Mouse (Mus musculus) forebrain, embryonic 13.5 days (tissue): Measurements from ENCODE around the gene Ly75. TPM values are rescaled to one million over a fixed set of nuclear protein-coding genes. Genes with fewer than 3 reads are reported as not detected.

Experiments used
- ATAC-seq: fragments of 200-750 bp; cut with Nextera tagmentation; 2 replicates; pipeline ENCODE4 v1.8.0; 2017
- H3K27ac ChIP-seq: fragments of 300-500 bp; sonication (generic); 2 replicates; pipeline ENCODE4 v1.5.1; 2015; ENCODE audit warnings: inconsistent platforms, mild to moderate bottlenecking, moderate library complexity
- H3K27me3 ChIP-seq: fragments of 300-500 bp; sonication (generic); 2 replicates; pipeline ENCODE4 v1.6.1; 2015; ENCODE audit warnings: mild to moderate bottlenecking, inconsistent platforms
- H3K36me3 ChIP-seq: fragments of 300-500 bp; sonication (generic); 2 replicates; pipeline ENCODE4 v1.6.1; 2015; ENCODE audit warnings: mild to moderate bottlenecking, inconsistent platforms; ENCODE audit not compliant: poor library complexity, severe bottlenecking
- H3K4me1 ChIP-seq: fragments of 300-500 bp; sonication (generic); 2 replicates; pipeline ENCODE4 v1.6.1; 2015; ENCODE audit warnings: inconsistent platforms
- H3K4me2 ChIP-seq: fragments of 300-500 bp; sonication (generic); 2 replicates; pipeline ENCODE4 v1.6.1; 2015; ENCODE audit warnings: inconsistent platforms, mild to moderate bottlenecking, moderate library complexity
- H3K4me3 ChIP-seq: fragments of 300-500 bp; sonication (generic); 2 replicates; pipeline ENCODE4 v1.5.1; 2015; ENCODE audit warnings: mild to moderate bottlenecking, inconsistent platforms
- H3K9ac ChIP-seq: fragments of 300-500 bp; sonication (generic); 2 replicates; pipeline ENCODE4 v1.6.1; 2015; ENCODE audit warnings: mild to moderate bottlenecking, inconsistent platforms
- H3K9me3 ChIP-seq: fragments of 300-500 bp; sonication (generic); replicated peaks from 2 replicates; pipeline ENCODE4 v1.6.1; 2016; ENCODE audit warnings: inconsistent platforms
- WGBS: fragments of 180-500 bp; shearing (Covaris S2); methylation state at CpG from one replicate; pipeline ENCODE4 v1.1.7; 2015; 5-methylcytosine and 5-hydroxymethylcytosine counted together
- polyA plus RNA-seq: library from polyadenylated mRNA; unstranded; fragments of >200 nt; fragmentation: Nextera tagmentation; extraction: Ambion mirVana; gene quantifications from 2 replicates; pipeline ENCODE4 v1.2.1, GENCODE M21; 2015

Gene Ly75
- polyA plus RNA-seq, 1 experiment from 2014 or later, result 0.41 TPM

GRCm38 (mm10) chr2:60367871-60368270 lies 15.2 kb downstream of the Ly75 start:
- Histone ChIP-seq H3K4me3 (no peak overlapping the region), H3K27ac (no peak overlapping the region), H3K27me3 (no peaks in the 10 kb centered on the region), H3K36me3 (no peaks in the 10 kb centered on the region), H3K4me1 (no peaks in the 10 kb centered on the region), H3K9ac (no peak overlapping the region), H3K9me3 (no peaks in the 10 kb centered on the region), H3K4me2 (no peak overlapping the region)
- ATAC-seq, result no peak
- 88% methylated on average over 7 of the region's 7 CpGs for WGBS

GRCm38 (mm10) chr2:60367204-60367603 lies 15.9 kb downstream of the Ly75 start:
- WGBS, result 93% methylated on average over 2 of the region's 2 CpGs
- Histone ChIP-seq H3K4me2 (no peak overlapping the region), H3K4me3 (no peak overlapping the region), H3K27me3 (no peaks in the 10 kb centered on the region), H3K36me3 (no peaks in the 10 kb centered on the region), H3K4me1 (no peaks in the 10 kb centered on the region), H3K27ac (no peak overlapping the region), H3K9me3 (no peaks in the 10 kb centered on the region), H3K9ac (no peak overlapping the region)
- no peak for ATAC-seq

GRCm38 (mm10) chr2:60365820-60366610 lies 17.1 kb downstream of the Ly75 start:
- Histone ChIP-seq H3K4me1 (no peaks in the 10 kb centered on the region), H3K4me2 (no peak overlapping the region), H3K36me3 (no peaks in the 10 kb centered on the region), H3K9ac (no peak overlapping the region), H3K27ac (no peak overlapping the region), H3K9me3 (no peaks in the 10 kb centered on the region), H3K27me3 (no peaks in the 10 kb centered on the region), H3K4me3 (no peak overlapping the region)
- 82% methylated on average over 5 of the region's 5 CpGs for WGBS
- peak; percentile 16; the same call in 1 of the 2 replicates for ATAC-seq

- no peaks in the 10 kb centered on the region for H3K36me3 ChIP-seq
- no peaks in the 10 kb centered on the region for H3K4me1 ChIP-seq
- peak; percentile 71; the same call in 1 of the 2 replicates for ATAC-seq
- WGBS, result 80% methylated on average over 7 of the region's 7 CpGs
- no peak overlapping the region for H3K9ac ChIP-seq
- no peaks in the 10 kb centered on the region for H3K9me3 ChIP-seq
- H3K27me3 ChIP-seq, result no peaks in the 10 kb centered on the region
- no peak overlapping the region for H3K27ac ChIP-seq
- no peak overlapping the region for H3K4me3 ChIP-seq
- no peak overlapping the region for H3K4me2 ChIP-seq
These were observed 17.8 kb downstream of the Ly75 start for GRCm38 (mm10) chr2:60365138-60365775.

GRCm38 (mm10) chr2:60362146-60362545 lies 21.0 kb downstream of the Ly75 start:
- Histone ChIP-seq H3K4me3 (no peak overlapping the region), H3K27ac (no peak overlapping the region), H3K36me3 (no peaks in the 10 kb centered on the region), H3K9ac (no peak overlapping the region), H3K4me1 (no peaks in the 10 kb centered on the region), H3K4me2 (no peak overlapping the region), H3K27me3 (no peaks in the 10 kb centered on the region), H3K9me3 (no peaks in the 10 kb centered on the region)
- 92% methylated on average over 6 of the region's 6 CpGs for WGBS
- no peak for ATAC-seq

GRCm38 (mm10) chr2:60359796-60360195 lies 23.3 kb downstream of the Ly75 start:
- Histone ChIP-seq H3K4me1 (peaks cover 5% of the 10 kb centered on the region; the same call in 1 of the 2 replicates), H3K4me2 (no peak overlapping the region), H3K36me3 (no peaks in the 10 kb centered on the region), H3K27me3 (no peaks in the 10 kb centered on the region), H3K27ac (no peak overlapping the region), H3K9ac (no peak overlapping the region), H3K9me3 (no peaks in the 10 kb centered on the region), H3K4me3 (no peak overlapping the region)
- 94% methylated on average over 3 of the region's 3 CpGs for WGBS
- no peak for ATAC-seq

- no peaks in the 10 kb centered on the region for H3K9me3 ChIP-seq
- no peak overlapping the region for H3K27ac ChIP-seq
- WGBS, result 24% methylated on average over 3 of the region's 3 CpGs
- no peaks in the 10 kb centered on the region for H3K36me3 ChIP-seq
- H3K27me3 ChIP-seq, result no peaks in the 10 kb centered on the region
- 0 out of 2 replicates have a peak, but pooled peaks have one; percentile 3 for ATAC-seq
- H3K4me2 ChIP-seq, result peak overlapping the region; percentile 40
- no peak overlapping the region for H3K4me3 ChIP-seq
- no peak overlapping the region for H3K9ac ChIP-seq
- peaks cover 8% of the 10 kb centered on the region; the same call in 1 of the 2 replicates for H3K4me1 ChIP-seq
These were observed 27.8 kb downstream of the Ly75 start for GRCm38 (mm10) chr2:60355388-60355683.

- ATAC-seq, result no peak
- Histone ChIP-seq H3K9me3 (no peaks in the 10 kb centered on the region), H3K4me1 (peaks cover 8% of the 10 kb centered on the region; the same call in 1 of the 2 replicates), H3K27ac (no peak overlapping the region), H3K36me3 (no peaks in the 10 kb centered on the region), H3K4me3 (no peak overlapping the region), H3K4me2 (peak overlapping the region; percentile 40), H3K9ac (no peak overlapping the region), H3K27me3 (no peaks in the 10 kb centered on the region)
- 61% methylated on average over 18 of the region's 18 CpGs for WGBS
These were observed 28.3 kb downstream of the Ly75 start for GRCm38 (mm10) chr2:60354541-60355387.

- H3K9ac ChIP-seq, result no peak overlapping the region
- no peaks in the 10 kb centered on the region for H3K9me3 ChIP-seq
- 93% methylated on average over 5 of the region's 5 CpGs for WGBS
- H3K27ac ChIP-seq, result no peak overlapping the region
- H3K4me3 ChIP-seq, result no peak overlapping the region
- no peak for ATAC-seq
- no peak overlapping the region for H3K4me2 ChIP-seq
- peaks cover 8% of the 10 kb centered on the region; the same call in 1 of the 2 replicates for H3K4me1 ChIP-seq
- H3K27me3 ChIP-seq, result peaks cover 16% of the 10 kb centered on the region
- H3K36me3 ChIP-seq, result no peaks in the 10 kb centered on the region
These were observed 30.8 kb downstream of the Ly75 start for GRCm38 (mm10) chr2:60352296-60352695.

GRCm38 (mm10) chr2:60351781-60352180 lies 31.3 kb downstream of the Ly75 start:
- Histone ChIP-seq H3K4me3 (no peak overlapping the region), H3K27me3 (peaks cover 16% of the 10 kb centered on the region), H3K9me3 (no peaks in the 10 kb centered on the region), H3K4me2 (no peak overlapping the region), H3K27ac (no peak overlapping the region), H3K9ac (no peak overlapping the region), H3K36me3 (no peaks in the 10 kb centered on the region), H3K4me1 (peaks cover 8% of the 10 kb centered on the region; the same call in 1 of the 2 replicates)
- ATAC-seq, result no peak
- WGBS, result 85% methylated on average over 8 of the region's 8 CpGs

- H3K4me3 ChIP-seq, result no peak overlapping the region
- no peak overlapping the region for H3K27ac ChIP-seq
- H3K4me2 ChIP-seq, result no peak overlapping the region
- no peaks in the 10 kb centered on the region for H3K9me3 ChIP-seq
- no peaks in the 10 kb centered on the region for H3K36me3 ChIP-seq
- ATAC-seq, result no peak
- H3K27me3 ChIP-seq, result peaks cover 20% of the 10 kb centered on the region
- 87% methylated on average over 7 of the region's 7 CpGs for WGBS
- H3K9ac ChIP-seq, result no peak overlapping the region
- 0 out of 2 replicates have a peak, but pooled peaks cover 7% of the 10 kb centered on the region for H3K4me1 ChIP-seq
These were observed 35.2 kb downstream of the Ly75 start for GRCm38 (mm10) chr2:60347875-60348274.

- H3K4me2 ChIP-seq, result no peak overlapping the region
- 57% methylated on average over 8 of the region's 8 CpGs for WGBS
- no peak overlapping the region for H3K4me3 ChIP-seq
- no peak for ATAC-seq
- peaks cover 26% of the 10 kb centered on the region for H3K27me3 ChIP-seq
- H3K9me3 ChIP-seq, result no peaks in the 10 kb centered on the region
- 0 out of 2 replicates have a peak, but pooled peaks cover 7% of the 10 kb centered on the region for H3K4me1 ChIP-seq
- no peak overlapping the region for H3K27ac ChIP-seq
- H3K36me3 ChIP-seq, result no peaks in the 10 kb centered on the region
- H3K9ac ChIP-seq, result no peak overlapping the region
These were observed 36.6 kb downstream of the Ly75 start for GRCm38 (mm10) chr2:60346531-60346930.
